Mouse (Mus musculus) right cerebral cortex, postnatal 36 days (tissue): ENCODE data around the gene Lonrf2.

Source experiments
- DNase-seq, 2 experiments: peaks; one replicate each; pipeline ENCODE4 v3.0.0; 2022; ENCODE audit warnings: low spot score in 2 of 2, mixed read lengths in 1 of 2

Lonrf2 gene

GRCm38 (mm10) chr1:38767812-38768211, 68.7 kb downstream of the Lonrf2 start:
- no peak for DNase-seq

- DNase-seq: no peak
Measured at GRCm38 (mm10) chr1:38766661-38767572, 69.6 kb downstream of the Lonrf2 start.

GRCm38 (mm10) chr1:38766254-38766653, 70.3 kb downstream of the Lonrf2 start:
- DNase-seq: no peak

- no peak for DNase-seq
Measured at GRCm38 (mm10) chr1:38763960-38764613, 72.4 kb downstream of the Lonrf2 start.

GRCm38 (mm10) chr1:38760424-38760823, 76.1 kb downstream of the Lonrf2 start:
- DNase-seq: no peak

- DNase-seq: no peak
Measured at GRCm38 (mm10) chr1:38757791-38758403, 78.6 kb downstream of the Lonrf2 start.

GRCm38 (mm10) chr1:38743863-38744262, 92.6 kb downstream of the Lonrf2 start:
- DNase-seq: no peak
